Mouse (Mus musculus) c-Kit-positive CD71-negative TER-119-negative erythroid progenitor cells, embryonic 14.5 days (primary cell): ENCODE data around the gene Pirt.

Experiments
- DNase-seq: peaks from one replicate; pipeline ENCODE4 v3.0.0-alpha.2; 2013; ENCODE audit warnings: low read depth

Pirt gene

GRCm38 (mm10) chr11:66911811-66912210, at the start of gene Pirt:
Gene Pirt, plus strand, starts transcription at chr11:66911981.
- no peak for DNase-seq

- peak; percentile 8 for DNase-seq
Measured at GRCm38 (mm10) chr11:66871701-66872100, 40.1 kb upstream of the Pirt start.

GRCm38 (mm10) chr11:66872773-66873470, 38.9 kb upstream of the Pirt start:
- DNase-seq = no peak

GRCm38 (mm10) chr11:66881291-66881690, 30.5 kb upstream of the Pirt start:
- no peak for DNase-seq

GRCm38 (mm10) chr11:66882224-66883040, 29.3 kb upstream of the Pirt start:
- no peak for DNase-seq

GRCm38 (mm10) chr11:66892536-66892935, 19.2 kb upstream of the Pirt start:
- DNase-seq = no peak

GRCm38 (mm10) chr11:66898747-66899146, 13.0 kb upstream of the Pirt start:
- no peak for DNase-seq

- DNase-seq = peak; percentile 22
Measured at GRCm38 (mm10) chr11:66899426-66899825, 12.4 kb upstream of the Pirt start.

- DNase-seq = no peak
Measured at GRCm38 (mm10) chr11:66902801-66903200, 9.0 kb upstream of the Pirt start.

GRCm38 (mm10) chr11:66905617-66906384, 6.0 kb upstream of the Pirt start:
- DNase-seq = peak; percentile 35

GRCm38 (mm10) chr11:66912531-66913458, 1.0 kb downstream of the Pirt start:
- no peak for DNase-seq

GRCm38 (mm10) chr11:66914249-66914648, 2.5 kb downstream of the Pirt start:
- DNase-seq = peak; percentile 19

- DNase-seq = no peak
Measured at GRCm38 (mm10) chr11:66920012-66920411, 8.2 kb downstream of the Pirt start.

- no peak for DNase-seq
Measured at GRCm38 (mm10) chr11:66924095-66924823, 12.5 kb downstream of the Pirt start.

GRCm38 (mm10) chr11:66928311-66928710, 16.5 kb downstream of the Pirt start:
- DNase-seq = no peak

- DNase-seq = no peak
Measured at GRCm38 (mm10) chr11:66932827-66933599, 21.2 kb downstream of the Pirt start.

GRCm38 (mm10) chr11:66934428-66935173, 22.8 kb downstream of the Pirt start:
- no peak for DNase-seq

GRCm38 (mm10) chr11:66942011-66942410, 30.2 kb downstream of the Pirt start:
- DNase-seq = no peak

- DNase-seq = no peak
Measured at GRCm38 (mm10) chr11:66945224-66945767, 33.5 kb downstream of the Pirt start.
